Mouse (Mus musculus) limb, embryonic 14.5 days (tissue): ENCODE results near the gene Chn2. TPM values are rescaled to one million over a fixed set of nuclear protein-coding genes. Genes with fewer than 3 reads are reported as not detected.
"Not testable (repeated sequence)": the region's sequence is repeated elsewhere in the genome, so short reads cannot be mapped to it uniquely, and the experiment has no call there.

Source experiments
- ATAC-seq: fragments of 200-750 bp; cut with Nextera tagmentation; 2 replicates; pipeline ENCODE4 v1.8.0; 2017; ENCODE audit warnings: low read depth, moderate number of reproducible peaks, moderate TSS enrichment; ENCODE audit not compliant: low FRiP score
- DNase-seq: peaks from one replicate; pipeline ENCODE4 v3.0.0-alpha.2; 2015; ENCODE audit warnings: low spot score
- H3K27ac ChIP-seq: fragments of 300-500 bp; sonication (generic); replicated peaks from 2 replicates; pipeline ENCODE4 v1.5.1; 2014; ENCODE audit warnings: low read depth, mild to moderate bottlenecking, low read length, moderate library complexity, mixed read lengths
- H3K27me3 ChIP-seq: fragments of 300-500 bp; sonication (generic); 2 replicates; pipeline ENCODE4 v1.6.1; 2014; ENCODE audit warnings: low read length, mixed read lengths; ENCODE audit not compliant: control insufficient read depth, insufficient read depth
- H3K36me3 ChIP-seq: fragments of 300-500 bp; sonication (generic); 2 replicates; pipeline ENCODE4 v1.6.1; 2014; ENCODE audit warnings: mild to moderate bottlenecking, low read length, moderate library complexity, mixed read lengths; ENCODE audit not compliant: control insufficient read depth, insufficient read depth
- H3K4me1 ChIP-seq: fragments of 300-500 bp; sonication (generic); 2 replicates; pipeline ENCODE4 v1.6.1; 2014; ENCODE audit warnings: antibody characterized with exemption, low read length, mixed read lengths; ENCODE audit not compliant: control insufficient read depth, insufficient read depth
- H3K4me2 ChIP-seq: fragments of 300-500 bp; sonication (generic); replicated peaks from 2 replicates; pipeline ENCODE4 v1.6.1; 2014; ENCODE audit warnings: low read depth, mild to moderate bottlenecking, low read length, moderate library complexity; ENCODE audit not compliant: severe bottlenecking
- H3K4me3 ChIP-seq: fragments of 300-500 bp; sonication (generic); replicated peaks from 2 replicates; pipeline ENCODE4 v1.5.1; 2014; ENCODE audit warnings: low read length
- H3K9ac ChIP-seq: fragments of 300-500 bp; sonication (generic); 2 replicates; pipeline ENCODE4 v1.6.1; 2014; ENCODE audit warnings: mild to moderate bottlenecking, low read depth, low read length, moderate library complexity; ENCODE audit not compliant: severe bottlenecking
- H3K9me3 ChIP-seq: fragments of 300-500 bp; sonication (generic); 2 replicates; pipeline ENCODE4 v1.6.1; 2016; ENCODE audit warnings: low read length; ENCODE audit not compliant: control insufficient read depth
- POLR2A ChIP-seq: fragments of 200-500 bp; IDR thresholded peaks from 2 replicates; pipeline ENCODE4 v1.8.0; 2012; ENCODE audit warnings: inconsistent platforms, mild to moderate bottlenecking, moderate library complexity, borderline replicate concordance; ENCODE audit not compliant: insufficient read depth, insufficient read length; ENCODE audit errors: extremely low read depth
- WGBS: fragments of 180-500 bp; shearing (Covaris S2); extraction: QIAGEN DNeasy Blood & Tissue Kit; methylation state at CpG from one replicate; pipeline ENCODE4 v1.1.7; 2014; 5-methylcytosine and 5-hydroxymethylcytosine counted together
- polyA plus RNA-seq, 2 experiments: library from polyadenylated mRNA; depleted of rRNA in 1 of 2; stranded (reverse) in 1 of 2; unstranded in 1 of 2; fragments of >200 nt; fragmentation: Nextera tagmentation in 1 of 2; extraction: Ambion mirVana in 1 of 2; gene quantifications; 2 replicates each; pipeline versions ENCODE4 v1.2.1 to v1.2.3; 2012 to 2014

Gene Chn2
- polyA plus RNA-seq, 2 experiments, result 11.5 to 14.3 TPM

DNA sequence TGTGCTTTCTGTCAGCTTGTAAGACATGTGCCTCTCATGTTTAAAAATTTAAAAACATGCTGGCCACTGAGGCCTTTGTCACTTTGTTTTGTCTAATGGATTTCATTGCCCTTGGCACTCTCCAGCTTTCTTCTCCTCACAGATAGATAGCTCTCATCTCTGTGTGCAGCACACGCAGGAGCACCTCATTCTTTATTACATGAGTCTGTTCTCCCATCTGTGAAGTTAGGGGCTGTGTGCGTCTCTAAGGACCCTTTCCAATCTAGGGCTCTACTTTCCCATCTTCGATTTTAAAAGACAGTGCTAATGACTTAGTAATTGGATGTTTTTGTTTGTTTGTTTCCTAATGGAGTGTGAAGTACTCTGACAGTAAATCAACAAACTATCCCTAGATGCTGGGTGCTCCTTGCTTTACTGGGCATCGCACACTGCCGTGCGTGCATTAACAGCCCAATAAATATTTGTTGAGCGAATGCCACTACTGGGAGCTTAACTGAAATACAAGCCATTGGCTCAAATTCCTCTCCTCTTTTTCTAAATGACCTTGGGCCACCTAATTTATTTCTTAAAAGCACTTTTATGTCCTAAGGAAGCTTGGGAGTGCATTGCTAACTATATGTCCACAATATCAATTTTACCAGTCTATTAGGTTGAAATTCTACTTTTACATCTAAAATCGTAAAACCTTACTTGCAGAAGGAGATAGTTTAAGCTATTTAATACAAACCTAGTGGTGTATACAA is 136.3 kb downstream of the Chn2 start:
- Histone ChIP-seq H3K27me3 (no peaks in the 10 kb centered on the region), H3K4me1 (no peaks in the 10 kb centered on the region), H3K4me3 (no peak overlapping the region), H3K4me2 (no peak overlapping the region), H3K27ac (no peak overlapping the region), H3K9ac (no peak overlapping the region), H3K9me3 (no peaks in the 10 kb centered on the region), H3K36me3 (no peaks in the 10 kb centered on the region)
- DNase-seq, result no peak
- TF ChIP-seq POLR2A, result no peak
- 28% methylated on average over 8 of the region's 8 CpGs for WGBS
- ATAC-seq, result no peak

- WGBS, result 94% methylated on average over 6 of the region's 6 CpGs
Observed at GRCm38 (mm10) chr6:54177081-54177480, 137.7 kb downstream of the Chn2 start.

DNA sequence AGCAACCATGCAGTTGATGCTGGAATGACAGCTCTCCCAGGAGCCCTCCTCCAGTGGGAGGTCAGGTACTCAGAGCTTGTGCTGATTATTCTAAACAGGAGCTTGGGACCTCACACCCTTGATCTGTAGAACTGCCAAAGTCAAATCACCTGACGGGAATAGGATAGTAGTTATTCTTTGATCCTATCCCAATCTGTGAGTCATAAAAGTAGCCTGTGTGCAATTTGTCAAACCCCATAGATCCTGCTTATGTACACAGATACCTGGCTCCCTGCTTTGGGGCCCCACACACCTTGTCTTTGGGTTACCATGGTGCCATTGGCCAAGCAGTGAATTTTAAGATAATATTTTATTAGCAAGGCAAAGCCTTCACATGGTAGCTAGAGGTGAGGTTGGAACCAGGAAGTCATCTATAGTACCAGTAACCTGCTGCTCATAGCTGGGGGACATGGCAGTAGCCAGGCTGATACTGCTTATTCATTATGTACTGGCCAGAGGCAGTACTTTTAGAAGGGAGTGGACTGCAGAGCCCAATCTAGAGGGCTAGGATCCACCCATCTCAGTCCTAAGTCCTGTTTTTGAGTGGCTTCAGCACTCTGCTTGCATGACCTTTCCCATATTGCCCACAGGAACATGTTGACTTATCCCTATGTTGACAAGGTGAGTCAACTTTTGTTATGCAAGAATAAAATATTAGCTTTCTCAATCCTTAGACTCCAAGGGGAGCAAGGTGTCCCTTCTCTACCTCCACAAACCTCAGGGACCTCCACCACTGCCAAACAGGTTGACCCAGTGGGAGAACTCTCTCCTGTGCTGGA is 139.9 kb downstream of the Chn2 start:
- Histone ChIP-seq H3K4me2 (no peak overlapping the region), H3K4me1 (no peaks in the 10 kb centered on the region), H3K4me3 (no peak overlapping the region), H3K36me3 (no peaks in the 10 kb centered on the region), H3K9ac (no peak overlapping the region), H3K9me3 (no peaks in the 10 kb centered on the region), H3K27me3 (no peaks in the 10 kb centered on the region), H3K27ac (no peak overlapping the region)
- no peak for TF ChIP-seq POLR2A
- DNase-seq, result no peak
- 89% methylated on average over 1 of the region's 1 CpGs for WGBS
- no peak for ATAC-seq

More at GRCm38 (mm10) chr6:54177081-54177480, 137.7 kb downstream of the Chn2 start:
- DNase-seq, H3K9me3 ChIP-seq, H3K4me2 ChIP-seq, H3K4me3 ChIP-seq, H3K4me1 ChIP-seq, H3K27ac ChIP-seq, ATAC-seq, H3K27me3 ChIP-seq, H3K36me3 ChIP-seq, H3K9ac ChIP-seq: not testable (repeated sequence)

- Histone ChIP-seq H3K4me3 (no peak overlapping the region), H3K9ac (no peak overlapping the region), H3K9me3 (no peaks in the 10 kb centered on the region), H3K27me3 (no peaks in the 10 kb centered on the region), H3K36me3 (no peaks in the 10 kb centered on the region), H3K4me2 (no peak overlapping the region), H3K27ac (no peak overlapping the region), H3K4me1 (no peaks in the 10 kb centered on the region)
- DNase-seq, result no peak
- no peak for ATAC-seq
- no peak for TF ChIP-seq POLR2A
- WGBS, result 86% methylated on average over 6 of the region's 6 CpGs
Observed at GRCm38 (mm10) chr6:54179874-54180212, 140.5 kb downstream of the Chn2 start.

GRCm38 (mm10) chr6:54183825-54184578 is 144.6 kb downstream of the Chn2 start:
- DNase-seq (no peak), ATAC-seq (no peak)
- H3K36me3 ChIP-seq, result no peaks in the 10 kb centered on the region
- 62% methylated on average over 14 of the region's 14 CpGs for WGBS
- no peaks in the 10 kb centered on the region for H3K27me3 ChIP-seq
- H3K9me3 ChIP-seq, result no peaks in the 10 kb centered on the region
- H3K4me2 ChIP-seq, result no peak overlapping the region
- no peak for TF ChIP-seq POLR2A
- H3K4me1 ChIP-seq, result no peaks in the 10 kb centered on the region
- no peak overlapping the region for H3K27ac ChIP-seq
- H3K4me3 ChIP-seq, result no peak overlapping the region
- H3K9ac ChIP-seq, result no peak overlapping the region
